Mouse (Mus musculus) heart, embryonic 16.5 days (tissue): ENCODE measurements around the gene Babam2. TPM values are rescaled to one million over a fixed set of nuclear protein-coding genes. Genes with fewer than 3 reads are reported as not detected.
A peak's percentile ranks its signal among the peaks of the same experiment; 100 is the strongest.

Source experiments
- ATAC-seq: fragments of 200-750 bp; cut with Nextera tagmentation; replicated peaks from 2 replicates; pipeline ENCODE4 v1.8.0; 2017; ENCODE audit warnings: moderate number of reproducible peaks; ENCODE audit not compliant: insufficient read depth, low FRiP score; ENCODE audit errors: extremely low read depth
- H3K27ac ChIP-seq: fragments of 300-500 bp; sonication (generic); 2 replicates; pipeline ENCODE4 v1.5.1; 2014; ENCODE audit warnings: mild to moderate bottlenecking, low read length, control low read depth, moderate library complexity
- H3K27me3 ChIP-seq: fragments of 300-500 bp; sonication (generic); 2 replicates; pipeline ENCODE4 v1.6.1; 2014; ENCODE audit warnings: low read length, mixed read lengths; ENCODE audit not compliant: control insufficient read depth, insufficient read depth
- H3K36me3 ChIP-seq: fragments of 300-500 bp; sonication (generic); 2 replicates; pipeline ENCODE4 v1.6.1; 2014; ENCODE audit not compliant: control insufficient read depth, insufficient read depth
- H3K4me1 ChIP-seq: fragments of 300-500 bp; sonication (generic); 2 replicates; pipeline ENCODE4 v1.6.1; 2014; ENCODE audit warnings: low read length, mixed read lengths; ENCODE audit not compliant: control insufficient read depth, insufficient read depth
- H3K4me2 ChIP-seq: fragments of 300-500 bp; sonication (generic); 2 replicates; pipeline ENCODE4 v1.6.1; 2014; ENCODE audit warnings: low read depth, mild to moderate bottlenecking, control low read depth, low read length
- H3K4me3 ChIP-seq: fragments of 300-500 bp; sonication (generic); 2 replicates; pipeline ENCODE4 v1.5.1; 2014; ENCODE audit warnings: mild to moderate bottlenecking, control low read depth, low read length
- H3K9ac ChIP-seq: fragments of 300-500 bp; sonication (generic); 2 replicates; pipeline ENCODE4 v1.6.1; 2014; ENCODE audit warnings: low read length, control low read depth
- H3K9me3 ChIP-seq: fragments of 300-500 bp; sonication (generic); replicated peaks from 2 replicates; pipeline ENCODE4 v1.6.1; 2016; ENCODE audit warnings: low read length; ENCODE audit not compliant: control insufficient read depth
- WGBS: fragments of 180-500 bp; shearing (Covaris S2); extraction: QIAGEN DNeasy Blood & Tissue Kit; methylation state at CpG from one replicate; pipeline ENCODE4 v1.1.7; 2014; 5-methylcytosine and 5-hydroxymethylcytosine counted together
- polyA plus RNA-seq: library from polyadenylated mRNA; unstranded; fragments of >200 nt; fragmentation: Nextera tagmentation; extraction: Ambion mirVana; gene quantifications from 2 replicates; pipeline ENCODE4 v1.2.1, GENCODE M21; 2015

Gene Babam2
- polyA plus RNA-seq, 1 experiment from 2014 or later, result 39.9 TPM

- WGBS, result 70% methylated on average over 1 of the region's 1 CpGs
- ATAC-seq, result no peak
- no peak overlapping the region for H3K4me3 ChIP-seq
- H3K4me1 ChIP-seq, result peaks cover 7% of the 10 kb centered on the region; the same call in 1 of the 2 replicates
- H3K27ac ChIP-seq, result no peak overlapping the region
- H3K4me2 ChIP-seq, result no peak overlapping the region
- H3K27me3 ChIP-seq, result no peaks in the 10 kb centered on the region
- H3K9me3 ChIP-seq, result 0 out of 2 replicates have a peak, but pooled peaks cover 4% of the 10 kb centered on the region
- H3K9ac ChIP-seq, result no peak overlapping the region
- no peaks in the 10 kb centered on the region for H3K36me3 ChIP-seq
These were observed 19.5 kb upstream of the Babam2 start for GRCm38 (mm10) chr5:31678000-31678399.

DNA sequence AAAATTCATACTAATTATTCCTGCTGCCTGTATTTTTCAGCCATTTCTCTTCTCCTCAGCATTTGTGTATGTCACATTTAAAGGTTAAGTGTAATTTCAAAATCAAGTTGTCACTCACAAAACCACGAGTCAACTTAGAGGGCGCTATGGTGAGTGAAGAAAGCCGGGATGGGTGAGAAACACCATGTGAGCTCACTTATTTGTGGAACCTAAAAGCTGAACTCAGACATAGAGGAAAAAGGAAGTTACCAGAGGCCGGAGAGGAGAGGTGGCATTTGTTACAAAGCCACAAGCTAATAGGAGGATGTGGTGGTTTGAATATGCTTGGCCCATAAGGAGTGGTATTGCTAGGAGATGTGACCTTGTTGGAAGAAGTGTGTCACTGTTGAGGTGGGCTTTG lies 17.3 kb upstream of the Babam2 start:
- Histone ChIP-seq H3K4me3 (no peak overlapping the region), H3K9me3 (0 out of 2 replicates have a peak, but pooled peaks cover 4% of the 10 kb centered on the region), H3K36me3 (no peaks in the 10 kb centered on the region), H3K9ac (no peak overlapping the region), H3K27me3 (no peaks in the 10 kb centered on the region), H3K4me1 (no peaks in the 10 kb centered on the region), H3K4me2 (no peak overlapping the region), H3K27ac (no peak overlapping the region)
- no peak for ATAC-seq
- 78% methylated on average over 4 of the region's 4 CpGs for WGBS

DNA sequence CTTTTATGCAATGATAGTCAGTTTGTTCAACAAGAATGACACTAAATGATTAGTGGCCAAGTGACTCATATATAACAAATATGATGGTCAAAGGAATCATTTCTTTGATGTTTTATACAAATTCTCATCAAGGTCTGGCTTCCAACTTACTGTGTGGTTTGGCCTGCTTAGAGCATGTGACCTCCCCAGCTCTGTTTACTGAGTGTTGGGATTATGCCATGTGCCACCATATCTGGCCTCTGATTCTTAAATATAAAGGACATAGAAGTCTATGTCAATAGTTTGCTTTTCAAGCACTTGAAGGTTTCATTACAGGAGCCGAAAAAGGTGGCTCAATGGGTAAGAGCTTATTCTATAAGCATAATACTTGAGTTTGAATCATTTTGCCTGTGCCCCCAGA lies 15.2 kb upstream of the Babam2 start:
- Histone ChIP-seq H3K27ac (no peak overlapping the region), H3K36me3 (no peaks in the 10 kb centered on the region), H3K27me3 (no peaks in the 10 kb centered on the region), H3K4me1 (no peaks in the 10 kb centered on the region), H3K9me3 (0 out of 2 replicates have a peak, but pooled peaks cover 4% of the 10 kb centered on the region), H3K4me3 (no peak overlapping the region), H3K9ac (no peak overlapping the region), H3K4me2 (no peak overlapping the region)
- WGBS, result 69% methylated on average over 1 of the region's 1 CpGs
- ATAC-seq, result no peak

GRCm38 (mm10) chr5:31686040-31686439 lies 11.4 kb upstream of the Babam2 start:
- Histone ChIP-seq H3K4me1 (no peaks in the 10 kb centered on the region), H3K9ac (no peak overlapping the region), H3K4me2 (no peak overlapping the region), H3K27me3 (no peaks in the 10 kb centered on the region), H3K4me3 (no peak overlapping the region), H3K9me3 (no peaks in the 10 kb centered on the region), H3K36me3 (no peaks in the 10 kb centered on the region), H3K27ac (no peak overlapping the region)
- ATAC-seq, result no peak
- 40% methylated on average over 2 of the region's 2 CpGs for WGBS

DNA sequence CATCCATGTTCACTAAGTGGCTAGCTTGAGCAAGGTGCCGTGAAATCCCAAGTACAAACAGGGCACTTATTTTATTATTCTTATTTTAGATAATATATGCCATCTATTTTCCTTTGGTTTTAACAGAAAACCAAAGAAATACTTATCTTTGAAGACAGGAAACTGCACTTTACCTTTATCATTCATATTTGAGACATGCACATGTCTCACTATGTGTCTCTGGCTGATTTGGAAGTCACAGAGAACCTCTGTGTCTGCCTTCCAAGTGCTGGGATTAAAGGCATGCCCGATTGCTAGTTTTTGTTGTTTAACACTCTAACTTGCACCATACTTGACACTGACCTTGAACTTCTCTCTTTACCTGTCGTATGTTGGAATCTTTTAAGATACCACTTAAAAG lies 9.5 kb upstream of the Babam2 start:
- Histone ChIP-seq H3K27ac (no peak overlapping the region), H3K9me3 (no peaks in the 10 kb centered on the region), H3K27me3 (no peaks in the 10 kb centered on the region), H3K9ac (no peak overlapping the region), H3K4me1 (no peaks in the 10 kb centered on the region; the same call in 1 of the 2 replicates), H3K4me2 (no peak overlapping the region), H3K36me3 (no peaks in the 10 kb centered on the region), H3K4me3 (no peak overlapping the region)
- 80% methylated on average over 3 of the region's 3 CpGs for WGBS
- no peak for ATAC-seq

DNA sequence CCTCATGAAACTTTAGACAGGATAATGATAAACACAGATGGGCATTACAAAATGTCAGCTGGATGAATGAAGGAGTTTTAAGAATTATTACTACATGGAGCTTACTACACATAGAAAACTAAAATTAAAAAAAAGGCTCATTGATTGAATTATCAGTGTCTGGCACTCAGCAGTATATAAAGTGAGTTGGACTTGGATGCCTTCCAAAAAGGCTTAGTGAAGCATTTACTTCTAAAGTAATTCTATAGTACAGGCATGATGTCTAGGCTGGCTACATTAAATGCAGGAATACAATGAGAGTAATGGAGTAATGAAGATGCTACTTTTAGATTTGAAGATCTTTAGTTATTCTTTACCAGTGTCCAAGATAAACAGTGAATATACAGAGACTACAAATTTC lies 4.3 kb upstream of the Babam2 start:
- Histone ChIP-seq H3K4me3 (no peak overlapping the region), H3K4me1 (no peaks in the 10 kb centered on the region; the same call in none of the 2 replicates), H3K27me3 (no peaks in the 10 kb centered on the region), H3K9ac (no peak overlapping the region), H3K4me2 (no peak overlapping the region), H3K9me3 (no peaks in the 10 kb centered on the region), H3K27ac (no peak overlapping the region), H3K36me3 (no peaks in the 10 kb centered on the region)
- ATAC-seq, result no peak

GRCm38 (mm10) chr5:31696971-31697643 lies 377 bp upstream of the Babam2 start, which contains the start of gene Rbks:
TSS of gene Rbks (minus strand) at chr5:31697627.
- peak within 1 kb of the TSS; percentile 80 for H3K9ac ChIP-seq
- H3K27ac ChIP-seq, result peak within 1 kb of the TSS; percentile 84
- H3K9me3 ChIP-seq, result no peaks in the 10 kb centered on the region
- 7% methylated on average over 18 of the region's 18 CpGs for WGBS
- H3K4me1 ChIP-seq, result no peaks in the 10 kb centered on the region; the same call in none of the 2 replicates
- H3K36me3 ChIP-seq, result 0 out of 2 replicates have a peak, but pooled peaks cover 4% of the 10 kb centered on the region
- no peaks in the 10 kb centered on the region for H3K27me3 ChIP-seq
- peak within 1 kb of the TSS; percentile 68 for H3K4me3 ChIP-seq
- ATAC-seq, result no peak
- H3K4me2 ChIP-seq, result peak within 1 kb of the TSS; percentile 71

GRCm38 (mm10) chr5:31698297-31698726 lies 828 bp downstream of the Babam2 start:
- 5% methylated on average over 16 of the region's 16 CpGs for WGBS
- Histone ChIP-seq H3K27ac (peak overlapping the region; percentile 84), H3K36me3 (0 out of 2 replicates have a peak, but pooled peaks cover 8% of the 10 kb centered on the region), H3K4me1 (no peaks in the 10 kb centered on the region; the same call in none of the 2 replicates), H3K4me3 (peak overlapping the region; percentile 68), H3K4me2 (peak overlapping the region; percentile 71), H3K9me3 (no peaks in the 10 kb centered on the region), H3K9ac (peak overlapping the region; percentile 80), H3K27me3 (no peaks in the 10 kb centered on the region)
- peak; percentile 68 for ATAC-seq

GRCm38 (mm10) chr5:31698931-31699330 lies 1.4 kb downstream of the Babam2 start:
- Histone ChIP-seq H3K4me3 (no peak overlapping the region), H3K9ac (no peak overlapping the region), H3K9me3 (no peaks in the 10 kb centered on the region), H3K4me2 (no peak overlapping the region), H3K27ac (no peak overlapping the region), H3K36me3 (0 out of 2 replicates have a peak, but pooled peaks cover 10% of the 10 kb centered on the region), H3K27me3 (no peaks in the 10 kb centered on the region), H3K4me1 (no peaks in the 10 kb centered on the region; the same call in none of the 2 replicates)
- no peak for ATAC-seq
- WGBS, result 56% methylated on average over 4 of the region's 4 CpGs
